Comparison of ENCODE assay signal across 8 mouse cellular contexts in the genomic region with DNA sequence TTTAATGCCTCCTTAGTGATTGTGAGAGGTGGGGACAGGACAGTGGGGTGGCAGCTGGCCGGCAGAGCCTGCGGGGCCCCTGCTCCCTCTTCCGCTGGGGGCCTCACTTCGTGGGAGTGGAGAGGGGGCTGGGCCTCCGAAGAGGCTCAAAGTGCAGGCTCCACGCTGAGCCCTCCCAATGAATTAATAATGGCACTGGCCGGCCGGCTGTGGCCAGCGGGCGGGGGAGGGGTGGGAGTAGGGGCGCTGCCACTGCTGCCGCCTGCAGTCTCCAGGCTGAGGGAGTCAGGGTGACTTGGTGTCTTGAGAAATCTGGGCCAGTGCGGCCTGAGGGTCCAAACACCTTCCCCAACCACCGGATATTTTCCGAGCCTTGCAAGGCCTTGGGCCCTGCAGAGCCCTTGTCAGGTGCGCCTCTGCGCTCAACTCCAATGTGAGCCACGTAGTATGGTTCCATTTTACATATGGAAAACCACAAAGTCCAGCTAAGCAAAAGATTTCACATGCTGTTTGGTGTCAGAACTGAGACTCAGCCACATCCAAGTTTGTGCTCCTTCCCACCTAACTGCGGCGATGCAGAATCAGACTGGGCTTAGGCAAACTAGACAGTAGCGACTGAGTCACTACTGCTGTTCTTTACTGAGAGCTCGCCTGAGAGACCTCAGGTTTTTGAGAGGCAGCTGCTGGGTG. TPM values are rescaled to one million over a fixed set of nuclear protein-coding genes. Genes with fewer than 3 reads are reported as not detected.
DNase-seq lines count a peak whose midpoint lies in the region; ATAC-seq lines count a peak whose summit lies in the region.

No protein-coding gene starts in this region.

- no peak overlapping the region for H3K27ac ChIP-seq in heart, embryonic 12.5 days (ENCODE audit: poor library complexity, severe bottlenecking)
- H3K27ac ChIP-seq in hindbrain, embryonic 16.5 days (ENCODE audit: low read depth, low read length): peak overlapping the region; percentile 63
- peak overlapping the region; percentile 85 for H3K27ac ChIP-seq in midbrain, embryonic 12.5 days (replicated peaks)

- H3K9ac ChIP-seq in heart, embryonic 12.5 days: peak overlapping the region; percentile 42; the same call in 1 of the 2 replicates
- H3K9ac ChIP-seq in hindbrain, embryonic 16.5 days (ENCODE audit: low read depth, low read length): peak overlapping the region; percentile 45; the same call in 1 of the 2 replicates
- peak overlapping the region; percentile 41 for H3K9ac ChIP-seq in midbrain, embryonic 12.5 days (replicated peaks)

- 5% methylated on average over 22 of the region's 22 CpGs for WGBS in heart, embryonic 12.5 days
- 9% methylated on average over 22 of the region's 22 CpGs for WGBS in hindbrain, embryonic 16.5 days
- 2% methylated on average over 22 of the region's 22 CpGs for whole genome bisulfite sequencing in midbrain, embryonic 12.5 days

- H3K9me3 ChIP-seq in heart, embryonic 12.5 days (replicated peaks): no peaks in the 10 kb centered on the region
- no peaks in the 10 kb centered on the region for H3K9me3 ChIP-seq in hindbrain, embryonic 16.5 days (ENCODE audit: control insufficient read depth, low read length)
- no peaks in the 10 kb centered on the region for H3K9me3 ChIP-seq in midbrain, embryonic 12.5 days

- ATAC-seq in heart, embryonic 12.5 days (ENCODE audit: insufficient number of reproducible peaks, low FRiP score): no peak; the same call in 1 of the 2 replicates
- no peak for ATAC-seq in hindbrain, embryonic 16.5 days
- ATAC-seq in midbrain, embryonic 12.5 days (ENCODE audit: low FRiP score, low read depth): peak; percentile 31

- no peaks in the 10 kb centered on the region for H3K36me3 ChIP-seq in heart, embryonic 12.5 days
- H3K36me3 ChIP-seq in hindbrain, embryonic 16.5 days (ENCODE audit: control insufficient read depth, insufficient read depth, low read length): no peaks in the 10 kb centered on the region
- peaks cover 17% of the 10 kb centered on the region for H3K36me3 ChIP-seq in midbrain, embryonic 12.5 days

- peak overlapping the region; percentile 33 for H3K4me3 ChIP-seq in heart, embryonic 12.5 days
- H3K4me3 ChIP-seq in hindbrain, embryonic 16.5 days (ENCODE audit: low read length): peak overlapping the region; percentile 2; the same call in 1 of the 2 replicates
- H3K4me3 ChIP-seq in midbrain, embryonic 12.5 days: peak overlapping the region; percentile 23

- H3K4me1 ChIP-seq in heart, embryonic 12.5 days (replicated peaks): peaks cover 40% of the 10 kb centered on the region
- peaks cover 51% of the 10 kb centered on the region for H3K4me1 ChIP-seq in hindbrain, embryonic 16.5 days (ENCODE audit: control insufficient read depth, insufficient read depth, low read depth, low read length)
- H3K4me1 ChIP-seq in midbrain, embryonic 12.5 days: peaks cover 78% of the 10 kb centered on the region

- peaks cover 88% of the 10 kb centered on the region for H3K27me3 ChIP-seq in heart, embryonic 12.5 days (replicated peaks)
- peaks cover 8% of the 10 kb centered on the region for H3K27me3 ChIP-seq in hindbrain, embryonic 16.5 days (replicated peaks; ENCODE audit: control insufficient read depth, insufficient read depth, low read length)
- peaks cover 38% of the 10 kb centered on the region for H3K27me3 ChIP-seq in midbrain, embryonic 12.5 days

- no peak for DNase-seq in heart, adult 9 months (ENCODE audit: low spot score in 2 of 2)
- peak; percentile 66 for DNase-seq in embryo, embryonic 10.5 days (ENCODE audit: low spot score)
- no peak for DNase-seq in cerebellum, postnatal 36 days
- DNase-seq in layer of hippocampus, postnatal 25 days (ENCODE audit: extremely low spot score in 1 of 2, low spot score in 1 of 2): no peak
- DNase-seq in frontal cortex, postnatal 25 days (ENCODE audit: low spot score in 2 of 2): no peak

- peak overlapping the region; percentile 66 for H3K4me2 ChIP-seq in heart, embryonic 12.5 days
- peak overlapping the region; percentile 46 for H3K4me2 ChIP-seq in hindbrain, embryonic 16.5 days (ENCODE audit: low read length)
- H3K4me2 ChIP-seq in midbrain, embryonic 12.5 days (replicated peaks): peak overlapping the region; percentile 49

RNA-seq across cellular contexts. Expression of a gene that starts 4.6 kb away (rescaled TPM):
- polyA plus RNA-seq in heart, embryonic 12.5 days (2016; fragmentation: Nextera tagmentation; extraction: Ambion mirVana): not detected in 2 replicates
- 3.5 and 4.6 TPM in 2 replicates for polyA plus RNA-seq in hindbrain, embryonic 16.5 days (2015; fragmentation: Nextera tagmentation; extraction: Ambion mirVana)
- polyA plus RNA-seq in midbrain, embryonic 12.5 days (2016; fragmentation: Nextera tagmentation; extraction: Ambion mirVana): 7.2 and 7.6 TPM in 2 replicates
- total RNA-seq in layer of hippocampus, postnatal 25 days (2021): 1 to 10 TPM; 2.6 to 3.5 TPM

RNA-seq across cellular contexts. Expression of a gene that starts 5.6 kb away (rescaled TPM):
- 0.40 and 0.51 TPM in 2 replicates for polyA plus RNA-seq in heart, embryonic 12.5 days (2016; fragmentation: Nextera tagmentation; extraction: Ambion mirVana)
- polyA plus RNA-seq in hindbrain, embryonic 16.5 days (2015; fragmentation: Nextera tagmentation; extraction: Ambion mirVana): 8.6 and 11.8 TPM in 2 replicates
- 24.9 and 26.9 TPM in 2 replicates for polyA plus RNA-seq in midbrain, embryonic 12.5 days (2016; fragmentation: Nextera tagmentation; extraction: Ambion mirVana)
- 10 to 100 TPM; 13.1 to 13.6 TPM for total RNA-seq in layer of hippocampus, postnatal 25 days (2021)

RNA-seq across cellular contexts. Expression of a gene that starts 37.1 kb away (rescaled TPM):
- polyA plus RNA-seq in heart, embryonic 12.5 days (2016; fragmentation: Nextera tagmentation; extraction: Ambion mirVana): 120 and 123 TPM in 2 replicates
- polyA plus RNA-seq in hindbrain, embryonic 16.5 days (2015; fragmentation: Nextera tagmentation; extraction: Ambion mirVana): 39.4 and 48.8 TPM in 2 replicates
- polyA plus RNA-seq in midbrain, embryonic 12.5 days (2016; fragmentation: Nextera tagmentation; extraction: Ambion mirVana): 182 and 188 TPM in 2 replicates
- total RNA-seq in layer of hippocampus, postnatal 25 days (2021): 1 to 10 TPM; 6.4 to 6.6 TPM

RNA-seq across cellular contexts. Expression of a gene that starts 44.4 kb away (rescaled TPM):
- 237 and 239 TPM in 2 replicates for polyA plus RNA-seq in heart, embryonic 12.5 days (2016; fragmentation: Nextera tagmentation; extraction: Ambion mirVana)
- 75.3 and 79.1 TPM in 2 replicates for polyA plus RNA-seq in hindbrain, embryonic 16.5 days (2015; fragmentation: Nextera tagmentation; extraction: Ambion mirVana)
- polyA plus RNA-seq in midbrain, embryonic 12.5 days (2016; fragmentation: Nextera tagmentation; extraction: Ambion mirVana): 96.0 and 101 TPM in 2 replicates
- total RNA-seq in layer of hippocampus, postnatal 25 days (2021): 10 to 100 TPM; 69.9 to 73.9 TPM

RNA-seq across cellular contexts. Expression of a gene that starts 44.5 kb away (rescaled TPM):
- polyA plus RNA-seq in heart, embryonic 12.5 days (2016; fragmentation: Nextera tagmentation; extraction: Ambion mirVana): 307 and 321 TPM in 2 replicates
- 66.4 and 70.4 TPM in 2 replicates for polyA plus RNA-seq in hindbrain, embryonic 16.5 days (2015; fragmentation: Nextera tagmentation; extraction: Ambion mirVana)
- 78.9 and 81.3 TPM in 2 replicates for polyA plus RNA-seq in midbrain, embryonic 12.5 days (2016; fragmentation: Nextera tagmentation; extraction: Ambion mirVana)
- 10 to 100 TPM; 88.1 to 98.2 TPM for total RNA-seq in layer of hippocampus, postnatal 25 days (2021)
